Mouse (Mus musculus) B cell, adult 67 days (primary cell): ENCODE measurements around the gene Cdc42se1. TPM values are rescaled to one million over a fixed set of nuclear protein-coding genes. Genes with fewer than 3 reads are reported as not detected.

Source experiments
- total RNA-seq, 2 experiments: library from RNA; stranded (reverse); gene quantifications; 4 replicates each; pipeline ENCODE4 v1.2.4; 2023

Gene Cdc42se1
- total RNA-seq: 100 to 1,000 TPM; 225 to 246 TPM

GRCm38 (mm10) chr3:95228148-95228893 lies at the start of gene Cdc42se1:
TSS of gene Cdc42se1 (plus strand) at chr3:95228732.

GRCm38 (mm10) chr3:95217255-95218134 lies 11.0 kb upstream of the Cdc42se1 start, which contains the start of gene Gabpb2:
TSS of gene Gabpb2 (minus strand) at chr3:95217916.

GRCm38 (mm10) chr3:95231298-95232221 lies 3.0 kb downstream of the Cdc42se1 start, which contains the start of gene Mllt11:
TSS of gene Mllt11 (minus strand) at chr3:95232171.

GRCm38 (mm10) chr3:95241498-95241897 lies 13.0 kb downstream of the Cdc42se1 start, which contains the start of gene Gm128:
TSS of gene Gm128 (minus strand) at chr3:95241598.

GRCm38 (mm10) chr3:95250783-95251424 lies 22.4 kb downstream of the Cdc42se1 start, which contains the start of gene Bnipl:
TSS of gene Bnipl (minus strand) at chr3:95251193.

GRCm38 (mm10) chr3:95281216-95282126 lies 52.9 kb downstream of the Cdc42se1 start, which contains the start of the genes Mindy1 and Prune1:
TSS of gene Mindy1 (plus strand) at chr3:95281345.
TSS of gene Prune1 (minus strand) at chr3:95282076.

Other genes starting within 250 kb of the Cdc42se1 start
- 10 to 100 TPM; 59.3 to 65.1 TPM for gene Zfp687, start 213.3 kb upstream of the Cdc42se1 start, total RNA-seq
- 100 to 1,000 TPM; 116 to 124 TPM for gene Psmd4, start 186.1 kb upstream of the Cdc42se1 start, total RNA-seq
- 10 to 100 TPM; 38.6 to 42.9 TPM for gene Pip5k1a, start 121.8 kb upstream of the Cdc42se1 start, total RNA-seq
- 10 to 100 TPM; 65.6 to 66.7 TPM for gene Vps72, start 117.7 kb upstream of the Cdc42se1 start, total RNA-seq
- 1 to 10 TPM; 1.4 to 2.9 TPM for gene Tmod4, start 104.3 kb upstream of the Cdc42se1 start, total RNA-seq
- 10 to 100 TPM; 78.0 to 81.5 TPM for gene Scnm1, start 94.7 kb upstream of the Cdc42se1 start, total RNA-seq
- gene Lysmd1, start 94.6 kb upstream of the Cdc42se1 start, total RNA-seq: 10 to 100 TPM in 1 of 2 experiments, 1 to 10 TPM in 1; 9.6 to 10.1 TPM
- 10 to 100 TPM; 45.4 to 56.4 TPM for gene Tnfaip8l2, start 86.4 kb upstream of the Cdc42se1 start, total RNA-seq
- gene Sema6c, start 68.3 kb upstream of the Cdc42se1 start, total RNA-seq: 1 to 10 TPM in 1 of 2 experiments, under 1 TPM in 1; 0.41 to 1.2 TPM
- gene Gabpb2, start 10.8 kb upstream of the Cdc42se1 start, total RNA-seq: 10 to 100 TPM; 89.1 to 90.6 TPM
- gene Mllt11, start 3.4 kb downstream of the Cdc42se1 start, total RNA-seq: 1 to 10 TPM; 8.9 to 9.2 TPM
- gene Gm128, start 12.9 kb downstream of the Cdc42se1 start, total RNA-seq: under 1 TPM in 1 of 2 experiments, not detected in 1; 0.70 TPM
- gene Bnipl, start 22.5 kb downstream of the Cdc42se1 start, total RNA-seq: not detected
- 10 to 100 TPM; 38.4 to 39.0 TPM for gene Mindy1, start 52.6 kb downstream of the Cdc42se1 start, total RNA-seq
- 10 to 100 TPM; 14.6 to 16.5 TPM for gene Prune1, start 53.3 kb downstream of the Cdc42se1 start, total RNA-seq
- 1 to 10 TPM; 1.2 to 2.8 TPM for gene Anxa9, start 78.4 kb downstream of the Cdc42se1 start, total RNA-seq
- gene Cers2, start 86.1 kb downstream of the Cdc42se1 start, total RNA-seq: 100 to 1,000 TPM; 139 to 152 TPM
- gene Setdb1, start 128.5 kb downstream of the Cdc42se1 start, total RNA-seq: 10 to 100 TPM; 39.0 to 43.5 TPM
- gene 4930558C23Rik, start 174.1 kb downstream of the Cdc42se1 start, total RNA-seq: not detected
- gene Arnt, start 205.7 kb downstream of the Cdc42se1 start, total RNA-seq: 10 to 100 TPM; 78.1 to 80.1 TPM